Mouse (Mus musculus) ES-Bruce4 (cell line): ENCODE data around the gene Dusp10. TPM values are rescaled to one million over a fixed set of nuclear protein-coding genes. Genes with fewer than 3 reads are reported as not detected.

ENCODE experiments used
- H3K27ac ChIP-seq: 2 replicates; pipeline ENCODE4 v1.5.1; 2012; ENCODE audit warnings: low read length, inconsistent platforms; ENCODE audit not compliant: insufficient read depth
- H3K27me3 ChIP-seq: 2 replicates; pipeline ENCODE4 v1.6.1; 2012; ENCODE audit warnings: mild to moderate bottlenecking, low read length, inconsistent platforms; ENCODE audit not compliant: control insufficient read depth, poor library complexity, insufficient read depth, severe bottlenecking
- H3K36me3 ChIP-seq: 2 replicates; pipeline ENCODE4 v1.6.1; 2012; ENCODE audit warnings: inconsistent platforms, mild to moderate bottlenecking, low read length, moderate library complexity; ENCODE audit not compliant: control insufficient read depth, poor library complexity, insufficient read depth, severe bottlenecking
- H3K4me1 ChIP-seq: one replicate; pipeline ENCODE4 v1.8.1; 2011; ENCODE audit warnings: low read length; ENCODE audit not compliant: control insufficient read depth, insufficient read depth
- H3K4me3 ChIP-seq: 2 replicates; pipeline ENCODE4 v1.5.1; 2011; ENCODE audit warnings: low read depth, mild to moderate bottlenecking, low read length
- H3K9ac ChIP-seq: 2 replicates; pipeline ENCODE4 v1.6.1; 2012; ENCODE audit warnings: low read depth, mild to moderate bottlenecking, inconsistent platforms; ENCODE audit not compliant: poor library complexity, severe bottlenecking
- H3K9me3 ChIP-seq: replicated peaks from 2 replicates; pipeline ENCODE4 v1.6.1; 2012; ENCODE audit warnings: mild to moderate bottlenecking, low read length, inconsistent platforms; ENCODE audit not compliant: control insufficient read depth, poor library complexity, insufficient read depth, severe bottlenecking
- CTCF ChIP-seq: IDR thresholded peaks from one replicate; pipeline ENCODE4 v1.8.1; 2011; ENCODE audit warnings: low read depth, low read length
- EP300 ChIP-seq: IDR thresholded peaks from 2 replicates; pipeline ENCODE4 v1.6.1; 2011; ENCODE audit warnings: low read depth, low read length; ENCODE audit not compliant: insufficient read depth
- POLR2A ChIP-seq: IDR thresholded peaks from one replicate; pipeline ENCODE4 v1.8.1; 2011; ENCODE audit warnings: low read length; ENCODE audit not compliant: insufficient read depth
- polyA plus RNA-seq: library from polyadenylated mRNA; stranded (reverse); fragments of >200 nt; gene quantifications from 2 replicates; pipeline ENCODE4 v1.2.4, GENCODE M21; 2011; ENCODE audit warnings: low read depth; ENCODE audit not compliant: missing spikeins, insufficient read depth, insufficient read length

Gene Dusp10
- polyA plus RNA-seq, 1 experiment: 5.9 TPM

DNA sequence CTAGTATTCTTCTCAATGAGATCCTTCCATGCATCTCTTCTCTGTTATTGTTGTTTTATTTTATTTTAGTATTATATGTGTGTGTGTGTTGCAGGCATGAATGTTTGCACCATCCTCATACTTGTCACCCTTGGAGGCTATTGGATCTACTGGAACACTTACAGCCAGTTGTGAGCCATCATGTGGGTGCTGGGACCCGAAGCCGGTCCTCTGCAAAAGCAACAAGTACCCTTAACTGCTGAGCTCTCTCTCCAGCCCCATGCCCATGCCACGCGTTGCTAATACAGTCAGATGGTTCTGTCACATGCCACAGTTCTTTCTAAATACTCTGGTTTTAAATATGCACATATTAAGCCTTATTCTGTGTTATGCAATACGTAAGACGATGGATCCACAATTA, 1.8 kb upstream of the Dusp10 start:
- no peaks in the 10 kb centered on the region for H3K36me3 ChIP-seq
- no peaks in the 10 kb centered on the region for H3K27me3 ChIP-seq
- no peak overlapping the region for H3K9ac ChIP-seq
- TF ChIP-seq EP300 (no peak), CTCF (no peak), POLR2A (no peak)
- no peak overlapping the region for H3K27ac ChIP-seq
- no peaks in the 10 kb centered on the region for H3K9me3 ChIP-seq
- H3K4me1 ChIP-seq: no peaks in the 10 kb centered on the region
- no peak overlapping the region for H3K4me3 ChIP-seq

DNA sequence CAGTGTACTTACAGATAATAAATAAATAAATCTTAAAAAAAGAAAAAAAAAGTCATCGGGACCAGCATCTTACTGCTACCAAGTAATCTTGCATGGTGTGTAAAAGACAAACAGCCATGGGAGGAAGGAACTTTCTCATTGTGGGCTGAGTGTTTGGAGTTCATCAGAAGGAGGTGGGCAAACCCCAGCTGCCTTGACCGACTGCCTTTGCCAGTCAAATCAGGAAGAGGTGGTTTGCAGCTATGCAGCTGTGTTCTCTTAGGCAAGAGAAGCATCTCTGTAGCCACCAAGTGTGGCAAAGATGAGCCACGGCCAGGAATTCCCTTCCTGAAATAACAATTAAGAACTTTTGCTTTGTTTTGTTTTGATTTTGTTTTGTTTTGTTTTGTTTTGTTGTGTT, 989 bp downstream of the Dusp10 start:
- no peaks in the 10 kb centered on the region for H3K9me3 ChIP-seq
- no peaks in the 10 kb centered on the region for H3K27me3 ChIP-seq
- H3K4me3 ChIP-seq: no peak overlapping the region
- no peak overlapping the region for H3K27ac ChIP-seq
- peaks cover 2% of the 10 kb centered on the region for H3K4me1 ChIP-seq
- no peak overlapping the region for H3K9ac ChIP-seq
- no peaks in the 10 kb centered on the region for H3K36me3 ChIP-seq
- TF ChIP-seq EP300: no peak
- no peak for TF ChIP-seq POLR2A
- TF ChIP-seq CTCF: no peak

DNA sequence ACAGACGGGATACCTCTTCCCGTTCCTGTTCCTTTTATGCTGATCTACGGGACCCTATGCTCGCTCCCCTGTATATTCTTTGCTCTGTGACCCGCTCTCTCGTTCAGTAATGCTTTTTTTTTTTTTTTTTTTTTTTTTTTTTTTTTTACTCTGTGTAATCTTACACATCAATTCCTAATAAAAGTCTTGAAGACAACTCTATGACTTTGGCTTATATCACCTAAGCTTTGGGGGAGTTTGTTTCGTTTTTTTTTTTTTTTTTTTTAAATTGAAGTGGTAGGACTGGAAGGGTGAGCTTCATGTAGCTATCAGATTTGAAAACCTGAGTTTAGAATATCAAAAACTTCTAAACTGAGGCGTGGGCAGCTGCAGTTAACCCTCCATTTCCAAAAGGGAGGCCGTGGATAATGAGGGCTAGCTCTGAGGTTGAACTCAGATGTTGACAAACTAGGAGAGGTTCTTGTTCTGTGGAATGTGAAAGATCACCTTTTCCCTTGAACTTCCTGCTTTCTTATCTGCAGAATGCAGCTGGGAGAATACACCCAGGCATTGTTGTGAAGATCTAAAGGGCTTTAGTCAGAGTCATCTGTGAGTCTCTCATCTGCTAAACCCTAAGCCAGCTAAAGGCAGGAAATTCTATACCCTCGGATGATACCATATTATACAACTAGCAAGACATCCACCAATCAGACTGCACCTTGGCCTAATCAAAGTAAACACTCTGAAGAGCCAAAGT, 3.1 kb downstream of the Dusp10 start:
- no peak overlapping the region for H3K27ac ChIP-seq
- no peak overlapping the region for H3K9ac ChIP-seq
- no peak overlapping the region for H3K4me3 ChIP-seq
- no peak for TF ChIP-seq CTCF
- no peak for TF ChIP-seq EP300
- TF ChIP-seq POLR2A: no peak
- H3K27me3 ChIP-seq: no peaks in the 10 kb centered on the region
- H3K4me1 ChIP-seq: peaks cover 6% of the 10 kb centered on the region
- no peaks in the 10 kb centered on the region for H3K9me3 ChIP-seq
- H3K36me3 ChIP-seq: no peaks in the 10 kb centered on the region

DNA sequence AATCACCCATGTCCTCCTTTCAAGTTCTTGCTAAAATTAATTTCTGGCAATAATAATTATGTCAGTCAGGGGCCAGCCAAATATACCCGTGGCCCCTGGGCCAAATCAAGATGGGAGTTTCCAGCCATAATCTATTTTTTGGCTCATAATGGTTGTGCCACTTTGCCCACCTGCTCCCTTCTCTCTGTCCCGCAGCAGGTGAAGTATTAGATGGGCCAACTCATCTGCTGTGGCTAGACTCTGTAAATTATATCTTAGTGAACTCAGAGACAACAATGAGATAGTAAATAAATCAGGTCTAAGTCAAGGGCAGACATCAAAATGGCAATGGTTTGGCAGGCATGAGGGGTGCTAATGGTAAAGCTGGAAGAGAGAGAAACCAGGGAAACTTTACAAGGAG, 4.5 kb downstream of the Dusp10 start:
- H3K4me1 ChIP-seq: peaks cover 6% of the 10 kb centered on the region
- no peaks in the 10 kb centered on the region for H3K9me3 ChIP-seq
- H3K4me3 ChIP-seq: no peak overlapping the region
- H3K36me3 ChIP-seq: no peaks in the 10 kb centered on the region
- no peak overlapping the region for H3K27ac ChIP-seq
- no peak for TF ChIP-seq POLR2A
- no peak for TF ChIP-seq CTCF
- no peak for TF ChIP-seq EP300
- H3K27me3 ChIP-seq: no peaks in the 10 kb centered on the region
- H3K9ac ChIP-seq: no peak overlapping the region

DNA sequence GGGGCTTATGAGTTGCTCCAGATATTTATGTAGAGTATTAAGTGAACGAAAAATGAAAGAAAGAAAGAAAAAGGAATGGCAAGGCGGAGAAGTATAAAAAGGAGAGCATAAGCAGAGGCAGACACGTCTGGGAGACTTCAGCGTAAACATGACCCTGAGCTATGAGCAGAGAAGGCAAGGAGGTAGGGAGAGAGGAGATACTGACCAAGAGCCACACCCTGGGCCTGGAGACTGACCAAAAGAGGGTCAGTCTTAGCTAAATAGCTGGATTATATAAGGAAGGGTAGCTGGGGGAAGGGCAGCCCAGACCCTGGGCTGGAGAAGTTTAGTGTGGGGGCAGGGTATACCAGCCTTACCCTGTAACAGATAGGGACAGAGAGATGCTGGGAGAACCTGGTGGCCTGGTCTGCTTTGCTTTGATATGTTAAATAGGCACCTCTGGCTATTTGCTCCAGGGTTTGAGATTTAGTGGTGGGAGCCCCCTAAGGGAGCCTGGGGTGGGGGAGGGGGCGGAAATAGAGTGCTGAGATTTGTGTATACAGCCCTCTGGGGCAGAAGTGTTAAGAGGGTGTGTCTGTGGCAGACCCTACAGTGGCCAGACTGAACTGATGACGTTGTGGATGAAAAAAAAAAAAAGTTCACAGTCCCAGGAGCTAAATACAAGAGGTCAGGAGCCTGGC, 6.1 kb downstream of the Dusp10 start:
- Histone ChIP-seq H3K36me3 (no peaks in the 10 kb centered on the region), H3K27me3 (no peaks in the 10 kb centered on the region), H3K9me3 (no peaks in the 10 kb centered on the region), H3K27ac (no peak overlapping the region), H3K9ac (no peak overlapping the region), H3K4me1 (peaks cover 8% of the 10 kb centered on the region), H3K4me3 (no peak overlapping the region)
- TF ChIP-seq POLR2A (no peak), CTCF (no peak), EP300 (no peak)

DNA sequence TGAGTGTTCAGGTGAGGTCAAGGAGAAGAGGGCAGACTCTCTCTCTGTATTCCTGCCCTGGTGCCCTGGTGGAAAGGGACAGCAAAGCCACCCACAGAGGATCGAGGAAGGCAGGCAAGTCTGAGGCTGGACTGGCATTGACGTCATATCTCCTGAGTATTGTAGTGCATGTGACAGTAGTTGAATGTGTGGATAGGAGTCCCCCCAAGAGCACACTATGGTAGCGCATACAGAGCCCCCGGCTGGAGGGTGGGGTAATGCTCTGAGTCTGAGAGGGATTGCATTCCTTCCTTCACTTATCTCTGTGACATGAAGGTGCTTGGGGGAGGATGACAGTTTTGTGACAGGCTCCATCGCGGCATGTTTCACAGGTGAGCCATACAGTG, 6.6 kb downstream of the Dusp10 start:
- Histone ChIP-seq H3K9me3 (no peaks in the 10 kb centered on the region), H3K36me3 (no peaks in the 10 kb centered on the region), H3K27ac (no peak overlapping the region), H3K4me1 (peaks cover 8% of the 10 kb centered on the region), H3K27me3 (no peaks in the 10 kb centered on the region), H3K9ac (no peak overlapping the region), H3K4me3 (no peak overlapping the region)
- TF ChIP-seq CTCF: no peak
- TF ChIP-seq POLR2A: no peak
- TF ChIP-seq EP300: no peak
